Mouse (Mus musculus) cerebral cortex, adult 2 months (tissue): ENCODE data around the gene Pdxdc1.

Source experiments
- WGBS: fragments of 180-500 bp; shearing (Covaris S2); methylation state at CpG from one replicate; pipeline ENCODE4 v1.1.7; 2018; 5-methylcytosine and 5-hydroxymethylcytosine counted together

The Pdxdc1 gene

DNA sequence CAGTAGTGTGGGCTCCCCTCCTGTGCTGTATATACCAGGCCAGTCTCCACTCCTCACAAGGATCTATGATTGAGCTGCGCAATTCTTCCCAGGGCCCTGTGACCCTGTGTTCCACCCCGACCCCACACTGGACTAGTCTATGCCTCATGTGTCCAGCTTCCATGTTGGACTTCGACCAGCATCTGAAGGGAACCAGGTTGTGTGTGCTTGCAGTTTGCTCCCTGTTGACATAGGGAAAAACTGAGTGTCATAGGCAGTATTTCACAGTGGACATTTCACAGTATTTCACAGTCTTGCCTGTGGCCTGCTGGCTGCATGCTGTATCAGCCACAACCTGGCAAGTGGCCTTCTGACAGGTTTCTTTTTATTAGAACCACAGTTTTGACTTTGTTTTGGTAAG is 89.7 kb downstream of the Pdxdc1 start:
- WGBS = 98% methylated on average over 3 of the region's 3 CpGs

DNA sequence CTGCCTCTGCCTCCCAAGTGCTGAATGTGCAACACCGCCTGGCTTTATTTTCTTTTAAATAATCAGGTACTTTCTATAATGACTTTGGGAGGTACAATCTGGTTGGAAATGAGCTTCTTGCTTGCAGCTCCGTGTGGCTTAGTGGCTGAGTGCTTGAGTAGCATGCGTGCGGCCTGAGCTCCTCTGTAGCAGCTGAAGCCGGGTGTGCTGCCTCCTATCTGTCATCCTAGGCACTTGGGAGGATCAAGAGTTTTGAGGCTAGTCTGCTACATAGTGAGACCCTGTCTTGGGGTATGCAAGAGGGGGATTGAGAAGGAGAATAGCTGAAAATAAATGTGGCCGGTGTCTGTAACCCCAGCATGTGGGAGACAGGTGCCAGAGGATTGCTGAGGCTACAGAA is 90.8 kb downstream of the Pdxdc1 start:
- 90% methylated on average over 6 of the region's 6 CpGs for whole genome bisulfite sequencing

DNA sequence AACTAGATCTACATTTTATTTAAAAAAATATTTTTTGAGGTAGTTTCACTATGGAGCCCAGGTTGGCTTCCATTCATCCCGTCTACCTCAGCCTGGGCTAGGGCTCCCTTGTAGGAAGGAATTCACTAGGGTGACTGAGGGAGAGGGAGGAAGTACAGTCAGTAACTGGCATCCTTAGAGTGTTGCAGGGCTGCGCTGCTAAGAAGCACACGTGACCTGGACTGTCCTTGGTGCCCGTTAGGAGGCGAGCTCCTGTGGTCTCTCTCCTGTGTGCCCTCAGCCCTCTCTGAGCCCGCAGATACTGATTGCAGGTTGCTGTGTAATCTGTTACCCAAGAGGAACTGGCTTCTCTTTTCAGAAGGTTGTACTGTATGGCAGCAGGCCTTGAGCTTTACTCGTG is 94.5 kb downstream of the Pdxdc1 start:
- WGBS = 86% methylated on average over 7 of the region's 7 CpGs

DNA sequence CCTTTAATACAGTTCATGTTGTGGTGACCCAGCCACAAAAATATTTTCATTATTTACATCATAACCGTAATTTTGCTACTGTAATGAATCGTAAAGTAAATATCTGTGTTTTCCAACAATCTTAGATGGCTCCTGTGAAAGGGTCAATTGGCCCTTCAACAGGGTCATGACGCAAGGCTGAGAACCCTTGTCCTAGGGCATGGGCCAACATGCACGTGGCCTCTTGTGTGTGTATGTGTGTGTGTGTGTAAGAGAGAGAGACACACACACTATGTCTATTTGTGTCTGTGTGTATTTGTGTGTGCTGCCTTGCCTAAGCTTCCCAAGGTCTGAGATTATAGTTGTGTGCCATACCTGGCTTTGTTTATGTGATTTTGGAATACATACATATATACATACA is 95.3 kb downstream of the Pdxdc1 start:
- WGBS = 92% methylated on average over 4 of the region's 4 CpGs

DNA sequence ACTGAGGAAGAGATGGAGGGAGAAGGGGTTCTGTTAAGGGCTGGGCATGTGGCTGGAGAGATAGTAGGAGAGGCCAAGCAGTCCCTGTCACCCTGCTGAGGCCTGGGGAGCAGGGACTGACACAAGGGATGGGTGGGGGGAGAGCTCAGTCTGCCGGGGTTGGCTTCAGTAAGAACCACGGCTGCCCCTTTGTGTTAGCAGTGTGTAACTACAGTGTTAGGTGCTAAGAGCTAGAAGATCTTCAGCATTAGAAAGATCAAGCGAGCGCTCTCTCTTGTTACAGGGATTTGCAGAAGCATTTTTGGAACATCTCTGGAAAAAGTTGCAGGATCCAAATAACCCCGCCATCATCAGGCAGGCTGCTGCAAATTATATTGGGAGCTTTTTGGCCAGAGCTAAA is 98.3 kb downstream of the Pdxdc1 start:
- 36% methylated on average over 5 of the region's 5 CpGs for WGBS

DNA sequence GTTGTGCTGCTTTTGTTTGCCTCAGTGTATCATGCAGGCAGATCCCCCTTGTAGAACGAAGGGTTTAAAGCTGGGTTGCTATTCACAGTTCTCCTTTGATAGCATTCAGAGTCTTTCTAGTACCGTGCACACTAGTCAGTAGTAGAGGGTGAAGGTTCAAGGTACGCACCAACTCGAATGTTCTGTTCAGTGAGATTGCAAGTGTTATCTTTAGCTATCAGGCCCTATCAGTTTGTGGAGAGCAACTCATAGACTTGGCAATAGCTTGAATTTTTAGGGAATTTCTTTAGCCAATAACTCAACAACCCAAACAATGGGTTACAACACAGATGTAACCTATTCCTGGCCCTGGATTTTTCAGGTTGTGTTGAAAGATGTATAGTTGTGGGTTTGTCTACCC is 101.7 kb downstream of the Pdxdc1 start:
- 95% methylated on average over 4 of the region's 4 CpGs for WGBS

DNA sequence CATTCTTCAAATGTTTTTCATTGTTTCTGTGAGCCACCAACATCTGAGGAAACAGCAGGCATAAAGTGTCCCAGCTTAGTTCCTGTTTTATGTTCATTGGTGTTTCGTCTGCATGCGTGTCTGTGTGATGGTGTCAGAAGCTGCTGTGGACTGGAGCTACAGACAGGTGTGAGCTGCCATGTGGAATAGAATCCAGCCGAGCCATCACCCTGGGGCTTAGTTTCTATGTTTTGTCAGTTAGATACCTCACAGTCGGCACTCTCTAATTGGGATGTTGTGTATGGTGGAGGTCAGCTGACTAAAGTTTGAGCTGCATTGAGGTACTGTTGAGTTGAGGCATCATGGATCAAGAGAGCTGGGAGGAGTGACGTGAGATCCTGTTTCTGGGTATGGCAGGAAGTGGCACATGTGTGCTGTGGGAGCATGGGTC is 106.2 kb downstream of the Pdxdc1 start:
- 89% methylated on average over 5 of the region's 5 CpGs for WGBS

DNA sequence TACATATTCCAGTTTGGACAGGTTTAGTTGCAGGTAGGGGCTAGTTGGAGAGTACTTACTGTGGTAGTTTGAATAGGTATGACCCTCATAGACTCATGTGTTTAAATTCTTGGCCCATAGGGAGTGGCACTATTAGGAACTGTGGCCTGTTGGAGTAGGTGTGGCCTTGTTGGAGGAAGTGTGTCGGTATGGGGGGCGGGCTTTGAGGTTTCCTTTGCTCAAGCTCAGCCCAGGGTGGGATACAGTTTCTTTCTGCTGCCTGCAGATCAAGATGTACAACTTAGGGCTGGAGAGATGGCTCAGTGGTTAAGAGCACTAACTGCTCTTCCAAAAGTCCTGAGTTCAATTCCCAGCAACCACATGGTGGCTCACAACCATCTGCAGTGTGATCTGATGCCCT is 109.5 kb downstream of the Pdxdc1 start:
- 88% methylated on average over 2 of the region's 2 CpGs for WGBS

DNA sequence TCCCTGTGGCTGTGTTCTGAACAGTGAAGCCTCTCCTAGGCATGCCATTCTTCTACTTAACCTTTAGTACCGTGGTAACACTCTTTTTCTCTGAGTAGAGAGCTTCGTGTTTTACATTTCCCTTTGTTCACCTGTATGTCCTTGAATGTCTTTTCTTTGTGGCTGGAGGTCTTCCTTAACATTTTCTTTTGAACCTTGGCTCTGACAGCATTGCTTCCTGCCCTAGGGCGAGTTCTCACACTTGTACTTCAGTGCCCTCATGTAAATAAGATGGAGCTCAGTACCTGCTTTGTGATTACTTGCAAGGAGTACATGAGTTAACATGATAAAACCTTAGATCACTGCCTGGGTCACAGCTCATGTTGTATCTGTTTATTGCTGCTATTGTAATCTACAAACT is 117.0 kb downstream of the Pdxdc1 start:
- WGBS = 93% methylated on average over 3 of the region's 3 CpGs
